Mouse (Mus musculus): ENCODE data around the gene Sphk2. TPM values are rescaled to one million over a fixed set of nuclear protein-coding genes. Genes with fewer than 3 reads are reported as not detected.

The Sphk2 gene
- total RNA-seq, 2 experiments from 2014 or later: 36.6 to 37.2 TPM

GRCm38 (mm10) chr7:45709677-45710355 lies 8.0 kb downstream of the Sphk2 start:
- DNase-seq: no peak

DNA sequence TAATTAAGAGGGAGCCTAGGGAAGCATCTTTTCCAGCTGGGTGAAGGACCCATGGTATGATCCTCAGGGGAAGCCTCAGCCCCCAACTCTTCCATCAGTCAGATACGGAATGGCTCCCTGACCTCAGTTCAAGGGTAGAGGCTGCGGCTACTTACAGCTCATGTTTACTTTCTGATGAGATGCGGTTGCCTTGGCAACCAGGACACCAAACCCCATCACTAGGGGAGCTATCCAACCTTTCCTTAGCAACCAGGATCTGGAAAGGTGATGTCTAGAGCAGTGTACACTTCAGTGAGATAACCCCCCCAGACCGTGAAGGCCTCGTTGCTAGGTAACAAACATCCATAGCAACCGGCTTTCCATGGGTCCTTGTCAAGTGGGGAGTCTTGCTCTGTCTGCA lies 8.8 kb downstream of the Sphk2 start:
- no peak for DNase-seq

DNA sequence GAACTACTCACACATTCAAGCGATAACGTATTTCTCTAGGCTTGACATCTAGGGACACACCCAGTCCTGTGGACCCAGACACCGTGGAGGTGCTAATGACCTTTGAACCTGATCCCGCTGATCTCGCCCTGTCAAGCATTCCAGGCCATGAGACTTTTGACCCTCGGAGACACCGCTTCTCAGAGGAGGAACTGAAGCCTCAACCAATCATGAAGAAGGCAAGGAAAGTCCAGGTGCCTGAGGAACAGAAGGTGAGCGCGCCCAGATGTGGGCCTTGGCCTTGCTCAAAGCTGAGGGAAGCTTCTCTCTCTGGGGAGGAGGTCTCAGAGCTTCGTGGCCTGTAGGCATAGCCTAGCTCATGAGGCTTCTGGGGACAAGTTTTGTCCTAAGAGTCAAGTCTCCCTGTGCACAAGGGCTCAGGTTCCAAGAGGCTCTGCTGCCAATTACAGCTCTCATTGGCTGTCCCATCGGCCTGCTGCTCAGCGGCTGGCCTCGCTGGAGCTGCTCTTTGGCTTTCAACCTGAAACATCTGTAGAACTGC lies 9.5 kb downstream of the Sphk2 start:
- no peak for DNase-seq

DNA sequence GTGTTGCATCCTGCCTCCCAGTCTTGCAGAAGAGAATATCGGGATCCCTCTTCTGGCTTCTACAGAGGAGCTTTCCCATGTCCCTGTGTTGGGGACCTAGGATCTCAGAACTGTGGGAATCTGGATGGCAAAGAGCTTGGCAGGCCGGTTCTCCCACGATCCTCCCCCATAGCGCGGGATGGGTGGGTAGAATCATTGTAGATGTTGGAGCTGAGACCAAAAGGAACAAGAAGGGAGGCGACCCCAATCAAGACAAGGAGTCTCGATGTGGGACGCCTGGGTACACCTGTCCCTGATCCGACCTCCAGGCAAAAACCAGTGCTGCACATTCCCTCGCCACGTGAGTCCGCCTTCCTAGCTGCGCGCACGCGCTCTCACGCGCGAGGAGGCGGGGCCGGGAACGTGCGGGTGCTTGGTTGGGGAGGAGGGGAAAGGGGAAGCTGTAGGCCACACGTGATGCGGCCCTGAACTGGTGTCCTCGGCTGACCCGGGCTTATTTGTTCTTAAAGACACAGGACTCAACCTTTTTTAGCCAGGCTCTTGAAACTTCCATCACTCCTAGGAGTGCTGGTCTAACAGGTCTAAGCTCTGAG lies 10.3 kb downstream of the Sphk2 start:
- DNase-seq: peak; percentile 93

GRCm38 (mm10) chr7:45706721-45707241 lies 11.0 kb downstream of the Sphk2 start:
- peak; percentile 80 to 84 for DNase-seq

DNA sequence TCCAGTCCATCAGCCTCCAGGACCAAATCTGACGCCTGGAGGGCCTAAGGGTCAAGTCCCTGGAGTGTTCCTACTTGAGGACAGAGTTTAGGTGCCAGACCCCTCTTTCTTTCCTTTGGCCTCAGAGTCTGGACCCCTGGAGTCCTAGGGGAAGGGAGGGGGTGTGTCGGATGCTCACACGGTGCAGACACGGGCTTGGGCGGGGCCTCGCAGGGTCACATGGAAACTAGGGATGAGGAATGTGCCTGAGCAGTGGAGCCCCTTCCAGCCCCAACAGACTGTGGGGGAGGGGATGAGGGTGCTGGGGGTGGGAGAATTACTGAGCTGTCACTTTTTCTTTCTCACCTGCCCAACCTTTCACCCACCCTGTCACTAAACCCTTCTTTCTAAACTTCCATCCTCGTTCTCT lies 11.9 kb downstream of the Sphk2 start:
- DNase-seq: peak; percentile 72 to 81

DNA sequence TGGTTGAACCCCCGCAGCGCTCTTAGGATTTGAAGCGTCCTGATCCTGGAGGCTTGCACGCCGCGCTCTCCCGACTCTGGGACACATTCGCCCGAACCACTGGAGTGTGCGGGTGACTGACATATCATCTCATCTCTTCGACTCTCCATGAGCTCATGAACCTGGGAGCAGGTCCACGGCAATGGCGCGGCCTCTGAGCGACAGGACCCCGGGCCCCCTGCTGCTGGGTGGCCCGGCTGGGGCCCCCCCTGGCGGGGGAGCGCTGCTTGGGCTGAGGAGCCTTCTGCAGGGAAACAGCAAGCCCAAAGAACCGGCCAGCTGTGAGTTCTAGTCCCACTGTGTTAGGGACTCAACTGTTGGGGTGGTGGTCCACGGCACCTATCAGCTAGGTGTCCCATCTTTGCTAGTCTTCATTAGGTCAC lies 12.3 kb downstream of the Sphk2 start:
- DNase-seq: peak in 1 of 2 experiments; percentile 59

GRCm38 (mm10) chr7:45704730-45705442 lies 12.9 kb downstream of the Sphk2 start, which contains the start of gene Dbp:
TSS of gene Dbp (plus strand) at chr7:45705088.
- DNase-seq: peak; percentile 99 to 100

- peak; percentile 64 to 69 for DNase-seq
These were observed 13.7 kb downstream of the Sphk2 start for GRCm38 (mm10) chr7:45704046-45704559.

- no peak for DNase-seq
These were observed 14.2 kb downstream of the Sphk2 start for GRCm38 (mm10) chr7:45703521-45704033.

- no peak for DNase-seq
These were observed 14.8 kb downstream of the Sphk2 start for GRCm38 (mm10) chr7:45702809-45703520.

- DNase-seq: no peak
These were observed 15.5 kb downstream of the Sphk2 start for GRCm38 (mm10) chr7:45702316-45702715.

- DNase-seq: no peak
These were observed 16.2 kb downstream of the Sphk2 start for GRCm38 (mm10) chr7:45701607-45702006.

GRCm38 (mm10) chr7:45701072-45701471 lies 16.7 kb downstream of the Sphk2 start:
- DNase-seq: peak in 1 of 2 experiments; percentile 47

DNA sequence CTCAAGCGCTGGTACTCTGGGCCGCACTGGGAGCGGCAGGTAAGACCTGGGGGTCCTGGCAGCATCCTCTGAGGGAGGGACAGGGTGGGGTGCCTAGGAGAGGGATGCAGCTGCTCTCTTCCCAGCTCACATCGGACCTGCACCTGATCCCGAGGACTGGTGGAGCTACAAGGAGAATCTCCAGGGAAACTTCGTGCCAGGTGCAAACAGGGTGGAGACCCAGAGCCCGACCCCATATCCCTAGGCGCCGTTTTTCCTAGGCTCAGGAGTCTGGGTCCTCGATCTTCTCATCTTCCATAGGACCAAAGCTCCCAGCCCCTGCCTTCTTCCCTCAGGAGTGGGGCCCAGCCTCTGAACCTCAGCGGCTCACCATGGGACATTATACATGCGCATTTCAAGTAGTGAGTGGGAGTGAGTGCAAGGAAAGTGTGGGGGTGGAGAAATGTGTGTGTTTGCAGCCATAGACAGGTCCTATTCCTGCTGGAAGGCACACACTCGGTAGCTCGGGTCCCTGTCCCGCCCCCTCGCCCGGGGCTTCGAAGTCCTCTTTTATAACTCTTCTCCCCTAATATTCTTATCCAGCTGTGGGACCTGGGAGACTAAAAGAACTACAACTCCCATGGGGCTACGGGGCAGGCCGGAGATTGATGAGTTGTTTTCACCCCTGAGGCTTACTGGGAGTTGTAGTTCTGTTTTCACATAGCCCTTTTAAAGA lies 17.3 kb downstream of the Sphk2 start:
- peak; percentile 80 to 82 for DNase-seq

DNA sequence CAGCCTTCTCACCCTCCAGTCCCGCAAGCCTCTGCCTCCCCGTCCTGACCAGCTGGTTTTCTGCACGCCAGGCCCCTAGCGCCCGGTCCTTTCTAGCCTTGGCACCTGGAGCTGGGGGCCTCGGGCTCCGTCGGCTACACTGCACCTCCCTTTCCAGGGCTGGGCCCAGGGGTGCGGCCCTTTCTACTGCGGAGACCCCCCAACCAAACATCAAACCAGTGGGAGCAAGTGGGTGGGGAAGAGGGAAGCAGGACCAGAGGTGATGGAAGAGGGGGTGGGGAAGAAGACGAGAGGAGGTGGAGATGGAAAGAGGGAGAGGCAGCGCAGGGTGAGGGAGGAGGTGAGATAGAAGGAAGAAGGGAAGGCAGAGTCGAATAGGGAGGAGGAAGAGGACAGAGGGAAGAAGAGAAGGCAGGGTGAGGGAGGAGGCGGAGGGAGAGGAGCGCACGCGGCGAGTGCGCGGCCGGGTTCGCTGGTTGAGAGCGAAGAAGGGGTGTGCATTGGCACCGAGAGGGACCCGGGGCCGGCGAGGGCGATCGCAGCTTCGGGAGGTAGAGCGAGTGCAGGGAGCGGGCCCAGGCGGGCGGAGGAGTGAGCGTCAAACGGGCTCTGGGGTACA lies 18.2 kb downstream of the Sphk2 start, which contains the start of gene Car11:
Car11 (plus strand) TSS at position 321 of the 619 bp plus-strand sequence.
- peak in 1 of 2 experiments; percentile 48 for DNase-seq

GRCm38 (mm10) chr7:45697894-45698293 lies 19.9 kb downstream of the Sphk2 start:
- DNase-seq: no peak

GRCm38 (mm10) chr7:45695098-45695497 lies 22.7 kb downstream of the Sphk2 start:
- no peak for DNase-seq

- no peak for DNase-seq
These were observed 23.7 kb downstream of the Sphk2 start, which contains the start of gene Sec1 for GRCm38 (mm10) chr7:45693921-45694591. TSS of gene Sec1 (minus strand) at chr7:45694402.

DNA sequence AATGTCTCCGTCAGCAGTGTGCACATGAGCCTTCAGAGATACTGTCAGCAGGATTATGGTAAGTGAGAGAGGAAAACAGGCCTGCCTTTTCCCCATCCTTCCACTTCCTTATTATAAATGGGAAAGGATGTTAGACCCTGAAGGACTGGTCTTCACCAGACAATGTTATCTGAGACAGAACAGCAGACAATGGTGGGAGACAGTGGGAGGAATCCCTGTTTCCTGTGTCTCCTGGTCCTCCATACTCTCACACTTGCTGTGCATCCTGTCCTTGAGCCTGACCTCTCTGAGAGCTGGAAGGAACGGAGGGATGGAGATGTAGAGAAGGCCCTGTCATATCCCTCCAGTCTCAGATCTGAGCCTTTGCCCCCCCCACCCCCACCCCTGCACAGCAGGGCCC lies 25.4 kb downstream of the Sphk2 start:
- DNase-seq: no peak

Data from layer of hippocampus, postnatal 36 days (tissue).